Mouse (Mus musculus): ENCODE data around the gene Gpatch4. TPM values are rescaled to one million over a fixed set of nuclear protein-coding genes. Genes with fewer than 3 reads are reported as not detected.

Gene Gpatch4
- total RNA-seq, 2 experiments from 2014 or later: 14.8 to 19.5 TPM

- DNase-seq (ENCODE audit: low spot score in 2 of 2): peak in 1 of 2 experiments; percentile 12
These were observed 15.3 kb upstream of the Gpatch4 start, which contains the start of gene Hapln2 for GRCm38 (mm10) chr3:88027434-88028186. Gene Hapln2 (minus strand): TSS chr3:88027583.

- DNase-seq (ENCODE audit: low spot score in 2 of 2): peak; percentile 53 to 55
These were observed 12.1 kb upstream of the Gpatch4 start for GRCm38 (mm10) chr3:88030608-88031395.

GRCm38 (mm10) chr3:88033506-88033905, 9.4 kb upstream of the Gpatch4 start:
- DNase-seq (ENCODE audit: low spot score in 2 of 2): no peak

- DNase-seq (ENCODE audit: low spot score in 2 of 2): no peak
These were observed 7.2 kb upstream of the Gpatch4 start for GRCm38 (mm10) chr3:88035561-88036293.

GRCm38 (mm10) chr3:88049532-88049931, 6.6 kb downstream of the Gpatch4 start:
- DNase-seq (ENCODE audit: low spot score in 2 of 2): no peak

GRCm38 (mm10) chr3:88057030-88057429, 14.1 kb downstream of the Gpatch4 start:
- no peak for DNase-seq (ENCODE audit: low spot score in 2 of 2)

GRCm38 (mm10) chr3:88057902-88058696, 15.2 kb downstream of the Gpatch4 start, which contains the start of gene Naxe:
Gene Naxe (minus strand): TSS chr3:88058495.
- DNase-seq (ENCODE audit: low spot score in 2 of 2): peak; percentile 80 to 83

- DNase-seq (ENCODE audit: low spot score in 2 of 2): no peak
These were observed 25.5 kb downstream of the Gpatch4 start for GRCm38 (mm10) chr3:88068386-88068785.

- DNase-seq (ENCODE audit: low spot score in 2 of 2): peak; percentile 86 to 92
These were observed 28.9 kb downstream of the Gpatch4 start for GRCm38 (mm10) chr3:88071783-88072182.

- DNase-seq (ENCODE audit: low spot score in 2 of 2): no peak
These were observed 30.7 kb downstream of the Gpatch4 start for GRCm38 (mm10) chr3:88073631-88074030.

GRCm38 (mm10) chr3:88074351-88074750, 31.4 kb downstream of the Gpatch4 start:
- DNase-seq (ENCODE audit: low spot score in 2 of 2): no peak

GRCm38 (mm10) chr3:88074766-88075165, 31.9 kb downstream of the Gpatch4 start:
- DNase-seq (ENCODE audit: low spot score in 2 of 2): no peak

GRCm38 (mm10) chr3:88077441-88077840, 34.5 kb downstream of the Gpatch4 start:
- no peak for DNase-seq (ENCODE audit: low spot score in 2 of 2)

- DNase-seq (ENCODE audit: low spot score in 2 of 2): no peak
These were observed 35.3 kb downstream of the Gpatch4 start, which contains the start of gene Ttc24 for GRCm38 (mm10) chr3:88078204-88078603. Gene Ttc24 (minus strand): TSS chr3:88078304.

GRCm38 (mm10) chr3:88081345-88082223, 38.7 kb downstream of the Gpatch4 start, which contains the start of gene Iqgap3:
Gene Iqgap3 (plus strand): TSS chr3:88081971.
- DNase-seq (ENCODE audit: low spot score in 2 of 2): peak; percentile 90 to 91

- DNase-seq (ENCODE audit: low spot score in 2 of 2): no peak
These were observed 39.3 kb downstream of the Gpatch4 start for GRCm38 (mm10) chr3:88082224-88082618.

GRCm38 (mm10) chr3:88082663-88083062, 39.8 kb downstream of the Gpatch4 start:
- no peak for DNase-seq (ENCODE audit: low spot score in 2 of 2)

GRCm38 (mm10) chr3:88084001-88084400, 41.1 kb downstream of the Gpatch4 start:
- no peak for DNase-seq (ENCODE audit: low spot score in 2 of 2)

GRCm38 (mm10) chr3:88085459-88085858, 42.6 kb downstream of the Gpatch4 start:
- DNase-seq (ENCODE audit: low spot score in 2 of 2): no peak

All from left cerebral cortex, adult 18-20 months (tissue).